Mouse (Mus musculus) lung, embryonic 14.5 days (tissue): ENCODE data around the gene Ciapin1. TPM values are rescaled to one million over a fixed set of nuclear protein-coding genes. Genes with fewer than 3 reads are reported as not detected.

ENCODE experiments used
- ATAC-seq: fragments of 200-750 bp; cut with Nextera tagmentation; 2 replicates; pipeline ENCODE4 v1.8.0; 2017; ENCODE audit warnings: mild to moderate bottlenecking, moderate TSS enrichment, moderate library complexity; ENCODE audit not compliant: insufficient read depth
- DNase-seq: peaks from one replicate; pipeline ENCODE4 v3.0.0-alpha.2; 2015
- H3K27ac ChIP-seq: fragments of 300-500 bp; sonication (generic); 2 replicates; pipeline ENCODE4 v1.5.1; 2014; ENCODE audit warnings: low read depth, mild to moderate bottlenecking, moderate library complexity
- H3K27me3 ChIP-seq: fragments of 300-500 bp; sonication (generic); 2 replicates; pipeline ENCODE4 v1.6.1; 2014; ENCODE audit warnings: low read length, control low read depth; ENCODE audit not compliant: insufficient read depth
- H3K36me3 ChIP-seq: fragments of 300-500 bp; sonication (generic); 2 replicates; pipeline ENCODE4 v1.6.1; 2014; ENCODE audit warnings: control low read depth; ENCODE audit not compliant: insufficient read depth
- H3K4me1 ChIP-seq: fragments of 300-500 bp; sonication (generic); 2 replicates; pipeline ENCODE4 v1.6.1; 2014; ENCODE audit warnings: antibody characterized with exemption, control low read depth; ENCODE audit not compliant: insufficient read depth
- H3K4me2 ChIP-seq: fragments of 300-500 bp; sonication (generic); 2 replicates; pipeline ENCODE4 v1.6.1; 2014; ENCODE audit warnings: mild to moderate bottlenecking
- H3K4me3 ChIP-seq: fragments of 300-500 bp; sonication (generic); 2 replicates; pipeline ENCODE4 v1.5.1; 2014; ENCODE audit warnings: low read depth, low read length
- H3K9ac ChIP-seq: fragments of 300-500 bp; sonication (generic); 2 replicates; pipeline ENCODE4 v1.6.1; 2014
- H3K9me3 ChIP-seq: fragments of 300-500 bp; sonication (generic); 2 replicates; pipeline ENCODE4 v1.6.1; 2016; ENCODE audit warnings: low read depth, low read length, control low read depth
- CTCF ChIP-seq: IDR thresholded peaks from 2 replicates; pipeline ENCODE4 v1.5.1; 2016; ENCODE audit warnings: antibody characterized with exemption, low read depth
- WGBS: fragments of 180-500 bp; shearing (Covaris S2); extraction: QIAGEN DNeasy Blood & Tissue Kit; methylation state at CpG from one replicate; pipeline ENCODE4 v1.1.7; 2014; 5-methylcytosine and 5-hydroxymethylcytosine counted together
- polyA plus RNA-seq: library from polyadenylated mRNA; unstranded; fragments of >200 nt; fragmentation: Nextera tagmentation; extraction: Ambion mirVana; gene quantifications from 2 replicates; pipeline ENCODE4 v1.2.1, GENCODE M21; 2014

Gene Ciapin1
- polyA plus RNA-seq, 1 experiment from 2014 or later = 105 TPM

DNA sequence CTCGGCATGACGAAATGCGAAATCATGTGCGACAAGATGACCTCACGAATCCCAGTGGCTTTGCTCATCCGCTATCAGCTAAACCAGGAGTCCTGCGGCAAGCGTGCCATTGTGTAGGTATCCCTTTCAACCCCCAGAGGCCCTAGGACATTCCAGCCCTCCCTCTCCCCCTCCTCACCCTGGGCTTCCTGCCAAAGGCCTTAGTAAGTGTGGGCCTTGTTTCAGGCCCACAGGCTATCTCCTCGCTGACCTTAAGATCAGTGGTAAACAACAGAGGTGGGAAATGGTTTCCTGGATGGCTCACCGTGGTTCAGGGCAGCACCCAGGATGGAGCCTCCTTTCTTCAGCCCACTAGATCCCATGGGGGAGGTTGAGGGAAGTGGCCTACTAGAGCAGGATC, 60.1 kb downstream of the Ciapin1 start:
- Histone ChIP-seq H3K36me3 (no peaks in the 10 kb centered on the region), H3K27me3 (peaks cover 13% of the 10 kb centered on the region; the same call in 1 of the 2 replicates), H3K4me2 (no peak overlapping the region), H3K27ac (peak overlapping the region; percentile 31; the same call in 1 of the 2 replicates), H3K4me1 (peaks cover 13% of the 10 kb centered on the region), H3K4me3 (no peak overlapping the region), H3K9me3 (no peaks in the 10 kb centered on the region), H3K9ac (no peak overlapping the region)
- no peak for ATAC-seq
- peak; percentile 63 for DNase-seq
- WGBS = 49% methylated on average over 10 of the region's 10 CpGs
- TF ChIP-seq CTCF = no peak

DNA sequence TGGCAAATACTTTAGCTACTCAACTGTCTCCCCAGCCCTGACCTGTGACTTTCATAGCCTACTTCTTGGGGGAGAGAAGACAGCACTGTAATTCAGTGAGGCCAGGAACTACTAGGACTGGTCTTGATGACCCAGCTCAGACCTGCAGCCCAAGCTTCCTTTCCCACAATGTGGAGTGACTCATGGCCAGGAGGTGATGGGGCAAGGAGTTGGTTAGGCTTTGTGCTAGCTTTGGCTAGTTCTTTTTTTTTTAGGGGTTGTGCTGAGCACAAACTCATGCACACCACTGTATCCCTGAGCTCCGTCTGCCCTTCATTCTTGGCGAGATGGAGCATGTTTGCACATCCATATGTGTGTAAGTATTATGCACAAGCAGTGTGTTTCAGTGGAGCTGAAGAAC, 61.8 kb downstream of the Ciapin1 start:
- 73% methylated on average over 2 of the region's 2 CpGs for WGBS
- no peak overlapping the region for H3K27ac ChIP-seq
- peaks cover 16% of the 10 kb centered on the region for H3K4me1 ChIP-seq
- H3K27me3 ChIP-seq = peaks cover 28% of the 10 kb centered on the region
- no peaks in the 10 kb centered on the region for H3K9me3 ChIP-seq
- no peaks in the 10 kb centered on the region for H3K36me3 ChIP-seq
- no peak for ATAC-seq
- DNase-seq = no peak
- H3K4me3 ChIP-seq = no peak overlapping the region
- H3K4me2 ChIP-seq = no peak overlapping the region
- TF ChIP-seq CTCF = no peak
- no peak overlapping the region for H3K9ac ChIP-seq

GRCm38 (mm10) chr8:94774601-94775000, 63.6 kb downstream of the Ciapin1 start:
- peaks cover 22% of the 10 kb centered on the region for H3K4me1 ChIP-seq
- H3K9ac ChIP-seq = no peak overlapping the region
- peaks cover 37% of the 10 kb centered on the region for H3K27me3 ChIP-seq
- DNase-seq (no peak), ATAC-seq (no peak)
- H3K36me3 ChIP-seq = no peaks in the 10 kb centered on the region
- no peaks in the 10 kb centered on the region for H3K9me3 ChIP-seq
- no peak overlapping the region for H3K27ac ChIP-seq
- no peak overlapping the region for H3K4me2 ChIP-seq
- no peak for TF ChIP-seq CTCF
- no peak overlapping the region for H3K4me3 ChIP-seq
- WGBS = 77% methylated on average over 1 of the region's 1 CpGs

DNA sequence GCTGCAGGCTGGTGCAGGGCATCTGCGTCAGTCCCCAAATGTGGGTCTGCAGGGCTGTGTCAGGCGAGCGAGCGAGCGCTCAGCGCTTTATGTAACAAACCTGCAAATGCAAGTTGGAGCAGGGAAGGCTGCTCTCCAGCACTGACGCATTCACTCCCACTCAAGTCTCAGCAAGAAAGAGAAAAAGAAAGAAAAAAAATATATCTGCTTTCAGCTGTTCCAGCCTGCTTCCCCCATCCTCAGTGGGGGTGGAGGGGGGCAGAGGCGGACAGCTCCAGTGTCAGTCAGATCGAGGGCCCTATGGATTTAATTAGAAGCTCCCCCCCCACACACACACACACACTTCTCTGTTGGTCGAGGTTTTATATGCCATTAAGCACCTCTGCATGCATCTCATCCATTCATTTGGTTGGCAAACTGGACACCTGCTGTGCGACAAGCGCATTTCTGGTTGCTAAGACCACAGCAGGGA, 64.4 kb downstream of the Ciapin1 start:
- no peak for TF ChIP-seq CTCF
- DNase-seq = no peak
- H3K9me3 ChIP-seq = no peaks in the 10 kb centered on the region
- H3K9ac ChIP-seq = no peak overlapping the region
- WGBS = 22% methylated on average over 12 of the region's 12 CpGs
- no peaks in the 10 kb centered on the region for H3K36me3 ChIP-seq
- H3K27me3 ChIP-seq = peaks cover 37% of the 10 kb centered on the region
- no peak overlapping the region for H3K4me3 ChIP-seq
- ATAC-seq = no peak
- peaks cover 22% of the 10 kb centered on the region for H3K4me1 ChIP-seq
- no peak overlapping the region for H3K4me2 ChIP-seq
- no peak overlapping the region for H3K27ac ChIP-seq

DNA sequence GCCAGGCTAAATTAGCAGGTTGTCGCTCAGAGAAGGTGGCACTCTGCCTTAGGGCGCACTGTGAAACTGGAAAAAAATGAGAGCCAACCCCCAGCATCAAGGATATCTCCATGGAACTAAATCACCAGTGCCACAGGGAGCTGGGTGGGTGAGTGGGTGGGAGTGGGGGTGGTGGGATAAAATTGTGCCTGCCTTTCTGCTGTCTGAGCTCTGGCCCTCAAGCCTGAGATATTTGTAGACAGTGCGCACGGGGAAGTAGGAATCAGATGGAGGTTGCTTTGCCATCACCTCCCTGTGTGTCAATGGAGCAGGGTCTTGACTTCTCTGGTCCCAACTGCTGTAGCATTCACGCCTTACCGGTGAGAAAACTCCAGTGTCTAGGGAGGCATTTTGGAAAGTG, 65.1 kb downstream of the Ciapin1 start:
- H3K4me3 ChIP-seq = no peak overlapping the region
- H3K4me2 ChIP-seq = no peak overlapping the region

GRCm38 (mm10) chr8:94771941-94772670, 66.1 kb downstream of the Ciapin1 start, which contains the start of gene Cx3cl1:
Cx3cl1 (plus strand) TSS chr8:94772009.
- Histone ChIP-seq H3K36me3 (no peaks in the 10 kb centered on the region), H3K9me3 (no peaks in the 10 kb centered on the region), H3K4me1 (peaks cover 11% of the 10 kb centered on the region; the same call in 1 of the 2 replicates), H3K27ac (peak within 1 kb of the TSS; percentile 19), H3K27me3 (peaks cover 37% of the 10 kb centered on the region), H3K4me3 (peak within 1 kb of the TSS; percentile 48), H3K4me2 (peak within 1 kb of the TSS; percentile 77), H3K9ac (peak within 1 kb of the TSS; percentile 55)
- peak; percentile 89 for ATAC-seq
- no peak for TF ChIP-seq CTCF
- peak; percentile 88 for DNase-seq
- WGBS = 0% methylated on average over 38 of the region's 38 CpGs

More for the DNA sequence above, 65.1 kb downstream of the Ciapin1 start:
- Histone ChIP-seq H3K27me3 (peaks cover 37% of the 10 kb centered on the region), H3K4me1 (peaks cover 16% of the 10 kb centered on the region), H3K9me3 (no peaks in the 10 kb centered on the region), H3K36me3 (no peaks in the 10 kb centered on the region), H3K9ac (no peak overlapping the region), H3K27ac (no peak overlapping the region)
- TF ChIP-seq CTCF = no peak
- 42% methylated on average over 6 of the region's 6 CpGs for WGBS
- ATAC-seq = no peak
- DNase-seq = no peak

GRCm38 (mm10) chr8:94770945-94771344, 67.2 kb downstream of the Ciapin1 start:
- Histone ChIP-seq H3K36me3 (no peaks in the 10 kb centered on the region), H3K9ac (no peak overlapping the region), H3K27me3 (peaks cover 37% of the 10 kb centered on the region), H3K9me3 (no peaks in the 10 kb centered on the region), H3K27ac (peak overlapping the region; percentile 19), H3K4me3 (no peak overlapping the region), H3K4me1 (peaks cover 11% of the 10 kb centered on the region; the same call in 1 of the 2 replicates), H3K4me2 (peak overlapping the region; percentile 77)
- WGBS = 18% methylated on average over 6 of the region's 6 CpGs
- no peak for TF ChIP-seq CTCF
- ATAC-seq = peak; percentile 56
- peak; percentile 90 for DNase-seq

Other genes starting within 250 kb of the Ciapin1 start
- 34.2 and 35.0 TPM in 2 replicates for gene Rspry1, start 236.4 kb downstream of the Ciapin1 start, polyA plus RNA-seq
- 51.2 and 52.0 TPM in 2 replicates for gene Fam192a, start 236.4 kb downstream of the Ciapin1 start, polyA plus RNA-seq
- gene Arl2bp, start 171.8 kb downstream of the Ciapin1 start, polyA plus RNA-seq = 68.8 and 78.7 TPM in 2 replicates
- gene Pllp, start 142.1 kb downstream of the Ciapin1 start, polyA plus RNA-seq = 4.2 and 4.4 TPM in 2 replicates
- not detected in 2 replicates for gene Ccl22, start 92.8 kb downstream of the Ciapin1 start, polyA plus RNA-seq
- gene Cx3cl1, start 66.3 kb downstream of the Ciapin1 start, polyA plus RNA-seq = 7.3 and 8.0 TPM in 2 replicates
- gene Ccl17, start 27.9 kb downstream of the Ciapin1 start, polyA plus RNA-seq = not detected in 2 replicates
- gene Coq9, start within 50 bp of the Ciapin1 start, polyA plus RNA-seq = 58.3 and 61.0 TPM in 2 replicates
- gene Polr2c, start 19.1 kb upstream of the Ciapin1 start, polyA plus RNA-seq = 162 and 169 TPM in 2 replicates
- 32.5 and 36.5 TPM in 2 replicates for gene Dok4, start 38.0 kb upstream of the Ciapin1 start, polyA plus RNA-seq
- 29.9 and 34.1 TPM in 2 replicates for gene Ccdc102a, start 79.7 kb upstream of the Ciapin1 start, polyA plus RNA-seq
- 0.18 and 0.21 TPM in 2 replicates for gene Adgrg5, start 85.3 kb upstream of the Ciapin1 start, polyA plus RNA-seq
- 33.8 and 45.3 TPM in 2 replicates for gene Adgrg1, start 136.4 kb upstream of the Ciapin1 start, polyA plus RNA-seq
- gene Adgrg3, start 179.3 kb upstream of the Ciapin1 start, polyA plus RNA-seq = 4.0 and 4.7 TPM in 2 replicates
- 0.07 TPM in 1 of 2 replicates, not detected in the other for gene Drc7, start 216.7 kb upstream of the Ciapin1 start, polyA plus RNA-seq
- 19.4 and 23.1 TPM in 2 replicates for gene Katnb1, start 242.8 kb upstream of the Ciapin1 start, polyA plus RNA-seq